Mouse (Mus musculus) thymus, adult 2 months (tissue): ENCODE measurements around the gene Gm5475. TPM values are rescaled to one million over a fixed set of nuclear protein-coding genes. Genes with fewer than 3 reads are reported as not detected.

Experiments
- DNase-seq: peaks from one replicate; pipeline ENCODE4 v3.0.0; 2021
- H3K27ac ChIP-seq: fragments of 200-500 bp; 2 replicates; pipeline ENCODE4 v1.5.1; 2012; ENCODE audit warnings: low read length, control low read depth; ENCODE audit not compliant: control insufficient read depth, insufficient read depth
- H3K27me3 ChIP-seq: fragments of 200-500 bp; 2 replicates; pipeline ENCODE4 v1.6.1; 2012; ENCODE audit warnings: mild to moderate bottlenecking, low read length, moderate library complexity, mixed read lengths; ENCODE audit not compliant: control insufficient read depth, insufficient read depth
- H3K36me3 ChIP-seq: fragments of 200-500 bp; 2 replicates; pipeline ENCODE4 v1.6.1; 2012; ENCODE audit warnings: mild to moderate bottlenecking, low read length, moderate library complexity; ENCODE audit not compliant: control insufficient read depth, insufficient read depth
- H3K4me1 ChIP-seq: fragments of 200-500 bp; replicated peaks from 2 replicates; pipeline ENCODE4 v1.6.1; 2012; ENCODE audit warnings: low read length; ENCODE audit not compliant: control insufficient read depth, insufficient read depth
- H3K4me3 ChIP-seq: fragments of 200-500 bp; 2 replicates; pipeline ENCODE4 v1.5.1; 2012; ENCODE audit warnings: mild to moderate bottlenecking, low read length, control low read depth, moderate library complexity; ENCODE audit not compliant: control insufficient read depth, insufficient read depth
- CTCF ChIP-seq: fragments of 200-500 bp; IDR thresholded peaks from 2 replicates; pipeline ENCODE4 v1.5.1; 2012; ENCODE audit warnings: mild to moderate bottlenecking, control low read depth, low read length, moderate library complexity, borderline replicate concordance; ENCODE audit not compliant: control insufficient read depth, poor library complexity, insufficient read depth; ENCODE audit errors: extremely low read depth
- POLR2A ChIP-seq: fragments of 200-500 bp; IDR thresholded peaks from 2 replicates; pipeline ENCODE4 v1.6.1; 2012; ENCODE audit warnings: mild to moderate bottlenecking, low read length, control low read depth, moderate library complexity; ENCODE audit not compliant: control insufficient read depth, poor library complexity, insufficient read depth; ENCODE audit errors: extremely low read depth
- WGBS: fragments of 180-500 bp; shearing (Covaris S2); methylation state at CpG from one replicate; pipeline ENCODE4 v1.1.7; 2018; 5-methylcytosine and 5-hydroxymethylcytosine counted together
- polyA plus RNA-seq: library from polyadenylated mRNA; depleted of rRNA; stranded (reverse); fragments of >200 nt; gene quantifications from 2 replicates; pipeline ENCODE4 v1.2.3, GENCODE M21; 2012

Gene Gm5475
- polyA plus RNA-seq, 1 experiment, result 0.05 TPM

- Histone ChIP-seq H3K4me1 (peaks cover 12% of the 10 kb centered on the region), H3K4me3 (no peak overlapping the region), H3K27ac (no peak overlapping the region), H3K36me3 (peaks cover 27% of the 10 kb centered on the region), H3K27me3 (no peaks in the 10 kb centered on the region)
- TF ChIP-seq CTCF, result no peak
- TF ChIP-seq POLR2A, result no peak
- DNase-seq, result no peak
- WGBS, result 95% methylated on average over 16 of the region's 16 CpGs
These were observed 21.2 kb upstream of the Gm5475 start for GRCm38 (mm10) chr15:100400592-100401250.

- DNase-seq, result no peak
- H3K27me3 ChIP-seq, result no peaks in the 10 kb centered on the region
- 98% methylated on average over 4 of the region's 4 CpGs for WGBS
- no peak overlapping the region for H3K27ac ChIP-seq
- H3K36me3 ChIP-seq, result peaks cover 25% of the 10 kb centered on the region
- H3K4me3 ChIP-seq, result no peak overlapping the region
- H3K4me1 ChIP-seq, result peaks cover 18% of the 10 kb centered on the region
- no peak for TF ChIP-seq POLR2A
- TF ChIP-seq CTCF, result no peak
These were observed 20.1 kb upstream of the Gm5475 start for GRCm38 (mm10) chr15:100401811-100402210.

- Histone ChIP-seq H3K27me3 (no peaks in the 10 kb centered on the region), H3K27ac (no peak overlapping the region), H3K4me3 (no peak overlapping the region), H3K36me3 (peaks cover 22% of the 10 kb centered on the region), H3K4me1 (peaks cover 18% of the 10 kb centered on the region)
- TF ChIP-seq CTCF, result no peak
- no peak for TF ChIP-seq POLR2A
- 97% methylated on average over 14 of the region's 14 CpGs for WGBS
- no peak for DNase-seq
These were observed 19.6 kb upstream of the Gm5475 start for GRCm38 (mm10) chr15:100402347-100402746.

GRCm38 (mm10) chr15:100402798-100403197 lies 19.1 kb upstream of the Gm5475 start:
- Histone ChIP-seq H3K4me3 (no peak overlapping the region), H3K27me3 (no peaks in the 10 kb centered on the region)
- no peak for DNase-seq

GRCm38 (mm10) chr15:100403318-100404000 lies 18.5 kb upstream of the Gm5475 start:
- 96% methylated on average over 16 of the region's 16 CpGs for WGBS
- Histone ChIP-seq H3K4me1 (peaks cover 18% of the 10 kb centered on the region), H3K4me3 (no peak overlapping the region), H3K27ac (no peak overlapping the region), H3K36me3 (peaks cover 22% of the 10 kb centered on the region), H3K27me3 (no peaks in the 10 kb centered on the region)
- no peak for DNase-seq
- TF ChIP-seq POLR2A (no peak), CTCF (no peak)

More at GRCm38 (mm10) chr15:100402798-100403197, 19.1 kb upstream of the Gm5475 start:
- 90% methylated on average over 4 of the region's 4 CpGs for WGBS
- H3K27ac ChIP-seq, result no peak overlapping the region
- no peak for TF ChIP-seq CTCF
- no peak for TF ChIP-seq POLR2A
- peaks cover 18% of the 10 kb centered on the region for H3K4me1 ChIP-seq
- H3K36me3 ChIP-seq, result peaks cover 22% of the 10 kb centered on the region

GRCm38 (mm10) chr15:100406088-100406487 lies 15.9 kb upstream of the Gm5475 start:
- no peak for DNase-seq
- Histone ChIP-seq H3K36me3 (peaks cover 12% of the 10 kb centered on the region), H3K4me3 (no peak overlapping the region), H3K4me1 (peaks cover 18% of the 10 kb centered on the region), H3K27ac (no peak overlapping the region), H3K27me3 (no peaks in the 10 kb centered on the region)
- TF ChIP-seq POLR2A, result no peak
- no peak for TF ChIP-seq CTCF
- 61% methylated on average over 5 of the region's 5 CpGs for WGBS
